Mouse (Mus musculus): Measurements from ENCODE around the gene Rnf151.

DNA sequence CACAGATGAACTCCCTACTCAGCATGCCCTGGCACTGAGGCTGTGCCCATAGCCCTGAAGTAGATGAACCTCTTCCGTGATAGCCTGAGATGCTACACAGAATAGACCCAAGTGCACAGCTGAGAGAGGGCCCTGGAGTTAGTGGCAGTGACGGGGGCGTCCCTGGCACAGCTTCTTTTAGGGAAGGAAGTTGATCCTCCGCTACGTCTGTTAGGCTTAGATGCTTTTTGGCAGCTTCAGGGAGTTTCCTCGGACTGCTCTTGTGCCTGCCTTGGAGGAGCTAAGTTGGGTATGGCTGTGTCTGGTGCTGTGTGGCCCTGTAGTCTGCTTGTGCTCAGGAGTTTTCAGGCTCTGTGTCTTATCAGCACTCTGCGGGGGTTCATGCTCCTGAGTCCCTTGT is 43.6 kb downstream of the Rnf151 start:
- TF ChIP-seq POLR2A (IDR thresholded peaks at IDR 0.05; ENCODE audit: insufficient read depth, low read depth, low read length), result no peak
- no peak for TF ChIP-seq CTCF (IDR thresholded peaks at IDR 0.05; ENCODE audit: insufficient read depth, low read depth, low read length)
